Mouse (Mus musculus) heart, postnatal 0 days (tissue): Measurements from ENCODE around the gene Klf6.

ENCODE experiments used
- CTCF ChIP-seq: IDR thresholded peaks from 2 replicates; pipeline ENCODE4 v1.5.1; 2016; ENCODE audit warnings: antibody characterized with exemption, control low read depth, low read depth
- EP300 ChIP-seq: IDR thresholded peaks from 2 replicates; pipeline ENCODE4 v1.6.1; 2016; ENCODE audit warnings: antibody characterized with exemption, low read depth

GRCm38 (mm10) chr13:5888731-5889130 lies 27.4 kb downstream of the Klf6 start:
- TF ChIP-seq CTCF (no peak), EP300 (no peak)
